Mouse (Mus musculus): ENCODE results near the gene Zbtb43.

The Zbtb43 gene

DNA sequence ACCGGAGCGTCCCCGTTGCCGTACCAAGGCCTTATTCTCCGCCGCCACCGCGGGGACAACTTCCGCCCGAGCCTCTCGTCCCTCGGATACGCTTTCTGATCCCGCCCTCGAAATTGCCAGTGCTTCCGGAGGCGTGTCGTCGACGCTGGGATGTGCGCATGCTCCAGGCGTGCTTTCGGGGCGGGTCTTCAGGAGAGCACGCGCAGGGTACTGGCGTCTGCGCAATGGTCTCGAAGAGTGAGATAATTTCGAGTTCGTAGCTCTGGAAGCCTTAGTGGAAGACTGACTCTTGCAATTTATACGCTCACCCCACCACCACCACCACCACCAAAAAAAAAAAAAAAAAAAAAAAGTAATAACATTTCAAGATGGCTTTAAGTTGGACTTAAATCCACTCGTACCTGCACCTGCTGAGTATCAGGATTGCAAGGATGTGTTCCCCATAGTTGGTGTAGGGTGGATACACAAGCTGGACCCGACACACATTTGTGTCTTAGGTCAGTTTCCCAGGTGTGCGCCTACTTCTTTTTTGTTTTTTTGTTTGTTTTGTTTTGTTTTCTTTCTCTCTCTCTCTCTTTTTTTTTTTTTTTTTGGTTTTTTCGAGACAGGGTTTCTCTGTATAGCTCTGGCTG lies at the start of gene Zbtb43:
TSS of gene Zbtb43 (minus strand) at position 94 of the 632 bp plus-strand sequence.
- peak; percentile 94 to 95 for DNase-seq (ENCODE audit: low spot score in 2 of 2)

DNA sequence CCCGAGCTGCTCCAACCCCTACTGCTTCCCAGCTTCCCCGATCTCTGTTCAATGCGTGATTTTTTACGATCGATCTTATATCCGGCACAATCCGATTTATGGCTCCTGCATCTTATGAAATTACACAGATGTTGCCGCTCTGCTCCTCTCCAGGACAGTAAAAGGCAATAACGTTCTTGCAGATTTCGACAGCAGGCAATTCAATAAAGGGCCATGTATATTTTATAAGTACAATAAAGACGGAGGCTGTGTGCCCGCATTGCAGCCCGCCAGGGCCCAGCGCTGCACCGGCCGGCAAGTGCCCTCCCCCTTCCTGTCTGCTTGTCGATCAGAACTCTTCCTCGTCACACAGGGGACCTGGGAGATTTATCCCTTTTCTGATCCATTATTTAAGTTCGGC lies 47.5 kb upstream of the Zbtb43 start:
- DNase-seq (ENCODE audit: low spot score in 2 of 2): no peak

DNA sequence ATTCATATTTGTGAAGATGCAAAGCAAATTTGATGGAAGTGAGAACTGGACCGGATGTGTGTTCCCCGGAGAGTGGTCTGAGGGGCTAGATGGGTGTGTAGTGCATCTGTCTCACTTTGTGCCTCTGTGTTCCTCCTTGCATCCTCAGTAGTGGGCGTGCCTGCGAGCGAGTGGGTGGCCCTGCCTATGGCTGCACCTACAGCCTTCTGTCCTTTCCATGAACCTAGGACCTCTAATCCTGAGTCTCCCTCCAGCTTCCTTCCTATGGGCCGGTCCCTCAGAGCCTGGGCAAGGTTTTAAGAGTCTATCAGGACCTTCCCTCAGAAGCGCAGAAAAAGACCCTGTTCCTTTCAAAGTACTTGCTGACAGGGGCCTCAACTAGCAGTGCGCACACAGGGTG lies 47.1 kb upstream of the Zbtb43 start:
- DNase-seq (ENCODE audit: low spot score in 2 of 2): no peak

DNA sequence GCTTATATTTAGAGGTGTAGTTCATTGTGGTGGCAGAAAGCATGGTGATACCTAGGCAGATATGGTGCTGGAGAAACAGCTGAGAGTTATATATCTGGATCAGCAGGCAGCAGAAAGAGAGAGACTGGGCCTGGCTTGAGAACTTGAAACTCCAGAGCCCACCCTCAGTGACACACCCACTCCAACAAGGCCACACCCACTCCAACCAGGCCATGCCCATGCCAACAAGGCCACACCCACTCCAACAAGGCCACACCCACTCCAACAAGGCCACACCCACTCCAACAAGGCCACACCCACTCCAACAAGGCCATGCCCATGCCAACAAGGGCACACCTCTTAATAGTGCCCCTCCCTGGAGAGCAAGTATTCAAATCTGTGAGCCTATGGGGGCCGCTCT lies 42.4 kb upstream of the Zbtb43 start:
- no peak for DNase-seq (ENCODE audit: low spot score in 2 of 2)

DNA sequence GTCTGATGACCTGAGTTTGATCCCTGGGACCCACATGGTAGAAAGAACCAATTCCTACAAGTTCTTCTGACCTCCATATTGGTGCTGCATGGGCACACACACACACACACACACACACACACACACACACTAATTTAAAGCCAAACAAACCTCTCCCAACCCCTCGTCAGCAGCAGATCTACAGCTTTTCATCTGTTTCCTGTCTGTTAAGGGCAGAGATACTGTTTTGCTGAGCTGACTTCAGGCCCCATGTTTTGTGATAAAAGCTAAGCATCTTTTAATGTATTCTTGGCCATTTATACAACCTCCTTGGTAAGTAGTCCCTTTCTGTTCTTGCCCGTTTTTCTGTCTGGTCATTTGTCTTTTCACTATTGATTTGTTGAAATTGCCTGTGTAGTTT lies 34.2 kb upstream of the Zbtb43 start:
- no peak for DNase-seq (ENCODE audit: low spot score in 2 of 2)

DNA sequence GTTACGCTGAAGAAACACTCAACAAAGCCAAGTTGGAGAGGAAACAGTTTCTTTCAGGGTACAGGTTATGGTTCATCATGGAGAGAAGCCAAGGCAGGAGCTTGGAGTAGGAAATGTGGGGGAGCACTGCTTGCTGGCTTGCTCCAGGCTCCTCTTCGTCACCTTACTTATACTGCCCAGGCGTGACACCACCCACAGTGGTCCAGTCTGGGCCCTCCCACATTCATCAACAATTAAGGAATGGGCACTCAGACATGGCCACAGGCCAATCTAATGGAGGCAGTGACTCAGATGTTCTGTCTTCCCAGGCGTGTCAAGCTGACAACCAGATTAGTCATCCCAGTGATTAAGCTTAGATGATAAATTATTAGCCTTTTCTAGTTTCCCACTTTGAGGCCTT lies 29.9 kb upstream of the Zbtb43 start:
- DNase-seq (ENCODE audit: low spot score in 2 of 2): no peak

DNA sequence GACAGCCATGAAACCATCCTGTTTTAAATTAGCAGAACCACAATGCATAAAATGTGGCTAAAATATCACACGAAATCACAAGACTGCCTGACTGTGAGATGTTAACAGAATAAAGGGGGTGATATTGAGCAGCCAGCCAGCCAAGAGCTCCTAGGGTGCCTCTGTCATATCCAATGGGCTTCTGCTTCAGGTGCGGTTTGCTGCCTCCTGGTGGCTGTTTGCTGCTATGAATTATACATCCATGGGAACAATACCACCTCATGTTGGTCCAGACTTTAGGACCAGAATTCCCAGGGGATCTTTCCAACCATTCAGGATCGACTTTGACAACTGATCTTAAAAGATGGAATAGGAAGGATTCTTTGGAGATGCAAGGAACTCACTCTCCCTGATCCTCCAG lies 27.3 kb upstream of the Zbtb43 start:
- DNase-seq (ENCODE audit: low spot score in 2 of 2): peak in 1 of 2 experiments; percentile 17

DNA sequence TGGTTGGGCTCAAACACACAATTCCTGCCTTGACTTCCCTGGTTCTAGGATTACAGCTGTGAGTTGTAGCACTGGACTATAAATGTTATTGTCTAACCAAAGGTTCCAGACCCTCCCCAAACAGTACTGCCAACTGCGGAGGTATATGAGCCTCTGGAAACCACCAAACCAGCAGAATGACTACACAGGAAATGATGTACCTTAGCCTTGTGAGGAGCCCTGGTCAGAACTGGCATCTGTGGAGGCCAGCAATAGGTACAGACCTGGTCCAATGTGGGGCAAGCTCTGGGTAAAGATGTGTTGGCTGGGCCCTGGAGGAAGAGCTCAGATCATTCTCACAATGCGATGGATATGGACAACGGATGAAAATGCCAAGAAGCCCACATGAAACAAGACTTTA lies 23.7 kb upstream of the Zbtb43 start:
- no peak for DNase-seq (ENCODE audit: low spot score in 2 of 2)

DNA sequence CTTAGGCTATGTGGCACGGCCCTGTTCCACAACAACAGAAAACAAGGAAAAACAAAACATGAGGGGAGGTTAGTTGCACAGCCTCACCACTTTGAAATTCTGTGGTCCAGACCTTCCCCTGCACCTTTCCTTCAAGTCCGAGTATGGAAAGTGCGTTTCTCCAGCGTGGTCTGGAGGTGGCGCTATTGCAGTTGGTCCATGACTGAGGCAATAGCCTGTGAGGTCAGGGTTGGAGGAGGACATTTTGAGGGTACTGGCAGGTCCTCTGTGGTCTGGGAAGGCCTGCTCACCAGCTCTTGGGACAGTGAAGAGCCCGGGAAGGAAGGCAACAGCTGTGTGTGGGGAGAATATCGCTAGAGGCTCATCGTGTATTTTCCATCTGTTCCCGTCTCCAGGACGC lies 21.2 kb upstream of the Zbtb43 start:
- DNase-seq (ENCODE audit: low spot score in 2 of 2): no peak

DNA sequence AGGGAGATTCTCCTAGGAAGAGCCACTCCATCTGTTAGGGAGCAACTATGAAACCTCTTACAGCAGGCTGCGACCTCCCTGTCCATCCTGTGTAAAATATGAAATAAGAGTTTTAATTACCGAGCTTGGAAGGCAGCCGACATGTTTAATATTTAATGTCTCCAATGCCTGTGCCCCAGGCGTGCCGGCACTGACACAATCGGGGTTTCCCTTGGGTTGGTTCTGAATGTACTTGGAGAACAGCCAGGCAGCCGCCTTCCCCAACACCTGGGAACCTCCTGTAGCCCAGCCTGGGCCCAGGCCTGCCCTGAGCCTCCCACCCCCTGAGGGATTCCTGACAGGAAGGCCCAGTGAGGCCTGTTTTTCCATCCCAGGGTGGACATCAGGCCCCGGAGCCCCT lies 19.0 kb upstream of the Zbtb43 start:
- DNase-seq (ENCODE audit: low spot score in 2 of 2): no peak

DNA sequence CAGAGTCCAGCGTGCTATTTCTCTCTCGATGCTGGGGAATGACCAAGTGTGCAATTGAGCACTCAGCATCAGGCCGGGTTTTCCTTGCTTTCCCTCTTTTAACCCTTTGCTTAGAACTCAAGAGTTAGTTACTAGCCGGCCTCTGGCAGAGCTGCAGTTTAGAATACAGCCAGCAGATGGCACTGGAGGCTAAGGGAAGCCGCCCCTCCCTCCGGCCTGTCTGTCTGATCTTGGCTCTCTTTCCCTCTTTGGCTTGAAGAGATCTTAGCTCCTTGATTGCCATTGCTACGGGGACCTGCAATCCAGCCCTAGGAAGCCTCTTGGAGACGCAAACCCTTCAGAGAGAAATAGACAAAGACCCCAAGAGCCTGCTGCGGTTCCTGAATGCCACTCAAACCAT lies 18.5 kb upstream of the Zbtb43 start:
- peak; percentile 49 to 61 for DNase-seq (ENCODE audit: low spot score in 2 of 2)

DNA sequence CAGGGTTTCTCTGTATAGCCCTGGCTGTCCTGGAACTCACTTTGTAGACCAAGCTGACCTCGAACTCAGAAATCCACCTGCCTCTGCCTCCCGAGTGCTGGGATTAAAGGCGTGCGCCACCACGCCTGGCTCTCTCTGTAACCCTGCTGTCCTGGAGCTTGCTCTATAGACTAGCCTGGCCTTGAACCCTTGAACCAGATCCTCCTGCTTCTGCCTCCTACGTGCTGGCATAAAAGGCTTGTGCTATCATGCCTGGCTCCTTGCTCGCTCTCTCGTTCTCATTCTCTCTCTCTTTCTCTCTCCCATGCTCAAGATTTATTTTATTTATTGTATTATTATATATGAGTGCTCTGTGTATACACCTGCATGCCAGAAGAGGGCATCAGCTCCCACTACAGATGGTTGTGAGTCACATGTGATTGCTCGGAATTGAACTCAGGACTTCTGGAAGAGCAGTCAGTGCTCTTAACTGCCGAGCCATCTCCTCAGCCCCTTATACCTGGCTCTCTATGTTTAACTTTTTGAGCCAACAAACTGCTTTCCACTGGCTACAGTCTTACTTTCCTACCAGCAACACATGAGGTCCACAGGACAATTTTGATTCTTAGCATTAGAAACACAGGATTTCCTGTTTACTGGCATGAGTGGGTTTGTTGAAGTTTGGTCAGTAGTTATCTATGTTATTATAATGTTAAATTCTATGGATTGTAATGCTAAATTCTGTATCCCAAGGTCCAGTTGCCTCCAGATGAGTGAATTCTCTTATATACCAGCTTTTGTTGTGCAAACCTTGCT lies 9.8 kb upstream of the Zbtb43 start:
- no peak for DNase-seq (ENCODE audit: low spot score in 2 of 2)

DNA sequence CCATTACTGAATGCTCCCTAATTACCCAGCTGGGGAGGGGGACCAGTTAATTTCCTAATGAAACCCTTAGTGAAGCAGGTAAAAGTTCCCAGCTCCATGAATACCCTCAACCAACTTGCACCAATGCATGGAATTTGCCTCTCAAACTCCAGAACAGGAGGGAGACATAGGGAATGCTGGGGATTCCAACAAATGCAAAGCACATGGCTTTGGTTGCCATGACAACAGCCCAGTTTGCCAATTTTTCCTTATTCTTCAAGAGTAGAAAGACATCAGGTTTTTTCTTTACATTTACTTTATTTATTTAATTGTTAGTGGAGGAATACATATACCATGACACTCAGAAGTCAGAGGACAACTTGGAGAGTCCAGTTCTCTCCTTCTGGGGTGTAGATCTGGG lies 7.6 kb upstream of the Zbtb43 start:
- DNase-seq (ENCODE audit: low spot score in 2 of 2): no peak

DNA sequence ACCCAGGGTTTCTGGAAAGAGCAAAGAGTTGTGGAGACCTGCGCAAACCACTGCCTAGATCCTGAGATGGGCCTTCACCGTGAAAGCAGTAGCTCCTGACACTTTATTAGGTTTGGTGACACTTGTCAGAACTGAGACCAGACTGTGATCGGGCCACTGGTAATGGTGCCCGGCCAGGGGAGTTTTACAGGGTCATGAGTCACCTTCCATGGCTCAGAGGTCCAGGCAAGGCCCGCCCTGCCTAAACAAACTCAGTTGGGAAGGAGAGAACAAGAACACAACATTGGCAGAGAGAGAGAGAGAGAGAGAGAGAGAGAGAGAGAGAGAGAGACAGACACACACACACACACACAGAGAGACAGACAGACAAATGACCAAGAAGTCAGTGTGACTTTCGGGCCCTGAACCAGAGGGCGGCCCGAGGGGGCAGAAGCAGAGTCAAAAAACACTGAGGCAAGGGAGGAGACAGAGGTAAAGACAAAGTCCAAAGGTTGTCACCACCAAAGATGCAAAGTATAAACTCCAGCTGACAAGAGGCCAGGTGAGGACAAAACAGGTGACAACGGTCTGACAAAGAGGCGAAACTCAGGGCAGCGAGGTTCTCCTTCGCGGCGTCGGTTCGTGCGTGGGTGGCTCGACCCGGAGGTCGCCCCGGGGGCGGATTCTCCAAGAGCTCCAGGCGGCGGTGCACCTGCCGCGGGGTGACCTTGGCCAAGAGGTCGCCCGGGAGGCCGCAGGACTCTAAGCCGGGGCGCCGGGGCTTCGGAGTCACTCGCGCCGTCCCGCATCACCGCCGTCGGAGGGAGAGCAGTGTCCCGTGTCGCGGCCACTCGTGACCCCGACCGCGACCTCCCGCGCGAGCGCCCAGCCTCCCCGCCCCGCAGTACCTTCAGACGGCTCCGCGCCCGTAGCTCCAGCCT lies 553 bp downstream of the Zbtb43 start:
- peak; percentile 33 to 51 for DNase-seq (ENCODE audit: low spot score in 2 of 2)

DNA sequence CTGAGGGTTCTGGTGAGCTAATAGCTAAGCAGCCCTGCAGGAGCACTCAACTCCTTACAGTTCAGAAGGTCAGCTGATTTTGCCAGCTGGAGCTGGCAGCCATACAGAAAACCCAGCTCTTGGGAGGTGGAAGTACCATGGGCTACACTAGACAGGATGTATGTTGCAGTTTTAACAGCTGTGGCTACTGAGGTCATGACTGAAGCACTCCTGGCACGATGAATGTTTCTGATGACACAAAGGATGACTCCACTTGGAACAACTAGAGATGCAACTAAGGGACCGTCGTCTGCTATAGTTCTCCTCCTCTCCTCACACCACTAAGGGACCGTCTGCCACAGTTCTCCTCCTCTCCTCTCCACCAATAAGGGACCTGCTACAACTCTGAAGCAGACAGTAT lies 2.4 kb downstream of the Zbtb43 start:
- no peak for DNase-seq (ENCODE audit: low spot score in 2 of 2)

DNA sequence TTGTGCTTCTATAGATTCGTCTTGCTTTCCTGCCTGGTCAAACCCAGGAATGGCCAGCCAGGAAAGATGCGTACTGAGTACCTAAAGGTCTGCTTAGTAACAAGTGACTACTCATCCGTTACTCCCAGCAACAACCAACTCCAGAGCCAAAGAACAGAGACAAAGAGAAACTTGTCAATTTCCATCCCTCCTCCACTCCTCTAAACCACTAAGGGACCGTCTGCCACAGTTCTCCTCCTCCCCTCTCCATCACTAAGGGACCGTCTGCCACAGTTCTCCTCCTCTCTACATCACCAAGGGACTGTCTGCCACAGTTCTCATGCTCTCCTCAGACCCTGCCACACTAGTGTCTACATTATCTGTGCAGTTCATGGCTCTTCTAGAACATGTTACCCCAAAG lies 3.1 kb downstream of the Zbtb43 start:
- DNase-seq (ENCODE audit: low spot score in 2 of 2): no peak

DNA sequence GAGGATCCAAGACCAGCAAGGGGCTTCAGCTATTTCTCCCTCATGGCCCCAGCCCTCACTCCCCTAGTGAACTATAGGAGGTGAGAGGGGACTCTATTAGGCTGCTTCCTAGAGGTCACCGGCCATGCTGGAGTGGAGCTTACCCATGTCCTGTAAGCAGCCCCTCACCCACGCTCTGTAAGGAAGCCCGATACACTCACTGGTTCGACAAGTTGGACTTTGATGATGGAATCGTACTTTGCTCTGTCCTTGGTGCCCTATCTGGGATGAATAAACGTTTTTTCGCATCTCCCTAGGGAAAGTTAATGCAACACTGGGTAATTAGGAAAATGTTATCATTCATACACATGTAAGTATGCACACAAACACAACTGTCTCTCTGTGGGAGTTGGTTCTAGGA lies 6.3 kb downstream of the Zbtb43 start:
- no peak for DNase-seq (ENCODE audit: low spot score in 2 of 2)

DNA sequence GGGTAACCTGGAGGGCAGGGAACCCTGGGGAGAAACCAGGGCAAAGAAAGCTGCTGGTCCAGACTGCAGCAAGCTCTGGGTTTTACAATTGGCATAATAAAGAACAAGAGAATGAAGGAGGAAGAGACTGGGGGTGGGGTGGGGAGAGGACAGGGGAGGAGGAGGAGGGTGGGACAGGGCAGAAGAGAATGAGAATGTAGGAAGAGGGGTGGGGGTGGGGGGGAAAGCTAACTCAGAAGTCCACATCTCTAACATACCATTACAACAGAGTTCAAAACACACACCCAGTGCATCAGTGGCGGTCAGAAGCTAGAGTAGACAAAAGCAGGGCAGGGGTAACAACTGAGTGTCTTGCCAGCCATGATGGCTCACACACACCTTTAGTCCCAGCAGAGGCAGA lies 7.3 kb downstream of the Zbtb43 start:
- DNase-seq (ENCODE audit: low spot score in 2 of 2): no peak

DNA sequence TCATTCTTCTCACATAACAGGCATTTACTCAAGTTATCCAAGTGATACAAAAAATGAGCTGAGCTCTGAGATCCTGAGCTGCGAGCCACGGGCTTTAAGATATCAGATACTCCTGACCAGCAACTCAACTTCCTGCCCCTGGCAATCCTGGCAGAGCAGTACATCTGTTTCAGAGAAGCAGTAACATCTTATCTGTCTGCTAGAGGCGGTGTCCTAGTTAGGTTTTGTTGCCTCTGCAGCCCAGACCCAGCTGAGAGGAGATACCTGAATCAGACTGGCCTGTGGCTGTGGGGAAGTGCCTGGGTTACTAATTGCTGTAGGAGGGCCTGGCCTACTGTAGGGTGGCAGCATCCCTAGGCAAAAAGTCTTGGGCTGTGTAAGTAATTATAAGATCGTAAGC lies 8.7 kb downstream of the Zbtb43 start:
- no peak for DNase-seq (ENCODE audit: low spot score in 2 of 2)

DNA sequence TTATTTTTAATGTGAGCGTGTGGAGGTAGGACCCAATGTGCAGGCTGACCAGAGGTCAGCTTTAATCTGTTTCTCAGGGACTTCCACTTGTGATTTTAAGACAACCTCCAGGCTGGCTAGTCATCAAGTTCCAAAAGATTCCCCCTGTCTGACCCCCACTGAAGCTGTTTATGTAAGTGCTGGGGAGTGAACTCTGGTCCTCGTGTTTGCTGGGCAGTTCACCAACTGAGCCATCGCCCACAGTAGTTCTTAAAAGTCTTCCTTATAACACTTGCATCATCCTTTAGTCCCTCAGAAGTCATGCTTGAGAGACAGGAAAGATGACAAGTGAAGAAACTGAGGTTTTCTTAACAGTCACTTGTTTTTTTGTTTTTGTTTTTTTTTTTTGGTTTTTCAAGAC lies 11.7 kb downstream of the Zbtb43 start:
- DNase-seq (ENCODE audit: low spot score in 2 of 2): no peak

DNA sequence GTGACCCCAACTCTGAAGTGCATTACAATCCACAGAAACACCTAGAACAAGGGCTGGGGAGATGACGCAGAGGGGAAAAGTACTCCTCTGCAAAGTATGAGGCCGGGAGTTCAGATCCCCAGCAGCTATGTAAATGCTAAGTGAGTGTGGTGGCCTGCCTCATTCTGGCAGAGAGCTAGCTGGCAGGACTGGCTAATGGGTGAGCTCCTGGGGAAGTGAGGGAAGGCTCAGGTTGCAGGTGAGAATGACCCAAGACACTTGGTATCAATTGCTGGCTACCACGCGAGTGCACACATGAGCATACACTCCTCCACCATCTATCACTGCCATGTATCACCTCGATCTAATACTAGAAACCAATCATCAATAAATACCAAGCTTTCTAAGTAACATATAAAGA lies 12.1 kb downstream of the Zbtb43 start:
- DNase-seq (ENCODE audit: low spot score in 2 of 2): no peak

DNA sequence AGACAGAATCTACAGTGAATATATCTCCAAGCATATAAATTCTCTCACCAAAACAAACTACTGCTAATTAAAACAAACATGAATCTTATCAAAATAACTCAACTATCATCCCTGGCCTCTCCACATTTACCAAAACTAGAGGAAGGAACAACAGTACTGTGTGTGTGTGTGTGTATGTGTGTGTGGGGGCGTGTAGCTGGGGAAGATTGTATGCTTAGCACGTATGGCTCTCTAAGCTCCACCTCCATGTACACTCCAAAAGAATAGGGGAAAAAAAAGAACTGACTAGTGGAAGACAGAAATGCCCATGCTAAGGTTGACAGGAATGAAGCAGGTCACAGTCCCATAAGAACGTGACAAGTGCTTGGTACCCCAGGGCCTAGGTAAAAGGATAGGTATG lies 13.0 kb downstream of the Zbtb43 start:
- no peak for DNase-seq (ENCODE audit: low spot score in 2 of 2)

DNA sequence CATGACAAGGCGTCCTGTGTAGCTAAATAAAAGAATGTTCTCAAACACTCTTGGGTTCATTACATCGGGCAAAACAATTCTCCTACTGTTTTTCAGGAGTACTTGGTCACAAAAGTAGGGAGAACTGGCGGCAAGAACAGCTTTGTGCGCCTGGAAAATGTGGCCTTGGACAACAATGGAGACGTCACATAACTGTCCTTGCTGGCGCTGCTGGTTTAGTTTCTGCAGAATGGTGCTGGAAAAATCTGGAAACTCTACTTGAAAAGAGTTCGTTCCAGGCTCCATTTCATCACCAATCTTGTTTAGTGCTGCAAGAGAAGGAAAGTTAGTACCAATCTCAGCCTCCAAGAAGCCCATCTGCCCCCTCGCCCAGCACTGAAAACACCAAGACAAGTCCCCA lies 13.5 kb downstream of the Zbtb43 start:
- DNase-seq (ENCODE audit: low spot score in 2 of 2): no peak

Data from natural killer cell, adult 2 months (primary cell).